Mouse (Mus musculus): ENCODE data around the gene Hoxa9.
A peak's percentile ranks its signal among the peaks of the same experiment; 100 is the strongest.

The Hoxa9 gene

DNA sequence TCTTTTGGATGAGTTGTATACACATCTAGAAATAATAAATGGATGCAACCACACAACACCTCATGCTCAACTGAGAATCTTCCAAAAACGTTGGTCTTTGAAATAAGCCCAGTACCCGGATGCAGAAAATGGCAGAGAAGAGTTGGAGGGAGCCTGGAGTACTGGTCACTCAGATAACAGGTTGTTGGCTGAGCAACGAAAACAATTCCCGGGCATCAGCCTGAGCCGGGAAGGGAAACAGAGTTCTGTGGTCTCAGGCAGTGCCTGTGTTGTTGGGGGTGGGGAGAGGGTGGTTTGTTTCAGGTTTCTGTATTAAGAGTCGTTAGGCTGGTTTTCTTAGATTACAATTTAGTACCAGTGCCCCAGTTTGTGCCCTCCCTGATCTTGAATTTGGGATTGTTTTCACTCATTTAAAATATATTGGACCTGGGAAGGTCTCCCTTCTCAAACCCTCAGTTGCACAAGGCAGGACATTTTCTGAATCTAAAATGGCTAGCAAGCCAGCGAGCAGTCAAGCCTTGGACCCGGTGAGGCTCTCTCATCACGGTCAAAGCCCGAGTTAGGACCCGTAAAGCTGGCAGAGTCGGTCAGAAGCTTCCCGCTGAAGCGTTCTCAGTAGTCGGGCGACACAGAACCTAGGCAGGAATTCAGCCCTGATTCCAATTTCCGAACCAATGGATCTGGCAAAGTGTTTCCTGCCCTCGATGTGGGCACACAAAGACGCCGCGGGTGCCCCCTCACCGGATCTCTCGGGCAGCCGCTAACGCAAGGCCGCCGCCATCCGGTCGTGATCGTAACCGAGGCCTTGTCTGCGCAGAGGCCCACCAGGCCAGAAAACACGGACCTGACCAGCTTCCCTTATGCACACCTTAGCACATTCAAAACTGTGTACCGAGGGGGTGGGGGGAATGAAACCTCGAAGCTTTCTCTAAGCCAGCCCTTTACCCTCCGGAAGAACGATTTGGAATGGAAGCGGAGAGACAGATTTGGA is 2.1 kb downstream of the Hoxa9 start:
- no peak for DNase-seq (ENCODE audit: low spot score in 2 of 2)

DNA sequence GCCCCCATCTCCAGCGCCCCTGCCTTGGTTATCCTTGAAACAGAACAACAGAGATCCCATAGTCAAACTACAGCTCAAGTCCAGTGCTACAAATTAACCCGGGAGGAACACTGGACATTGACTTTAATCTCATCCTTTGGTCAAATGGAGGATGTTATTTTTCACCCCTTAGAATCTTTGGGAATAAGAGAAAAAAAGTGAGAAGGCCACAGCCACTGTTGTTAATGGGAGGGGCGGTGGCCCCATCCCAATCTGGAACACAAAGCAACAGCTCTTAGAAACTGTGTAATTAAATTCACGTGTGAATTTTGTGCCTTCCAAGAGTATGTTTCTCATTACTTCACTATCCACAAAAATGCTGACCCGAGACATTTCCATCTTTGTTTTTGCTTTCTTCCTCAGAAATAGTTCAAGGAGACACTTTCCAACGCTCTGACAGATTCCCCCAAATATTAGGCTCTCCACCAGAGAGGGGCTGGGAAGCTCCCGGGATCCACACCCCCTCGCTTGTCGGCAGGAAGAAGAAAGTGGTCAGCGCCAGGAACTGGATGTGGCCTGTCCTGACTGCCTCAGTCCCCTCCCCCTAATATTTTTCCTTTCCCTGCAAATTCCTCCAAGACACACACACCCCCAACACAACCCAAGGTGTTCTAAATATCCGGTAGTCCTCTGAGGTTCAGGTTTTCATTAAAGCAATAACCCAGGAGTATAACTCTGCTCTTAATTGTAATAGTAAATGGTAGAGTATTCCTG is 3.2 kb downstream of the Hoxa9 start:
- DNase-seq (ENCODE audit: low spot score in 2 of 2), result no peak

- DNase-seq (ENCODE audit: low spot score in 2 of 2), result no peak
These were observed 4.2 kb downstream of the Hoxa9 start for GRCm38 (mm10) chr6:52226569-52227257.

DNA sequence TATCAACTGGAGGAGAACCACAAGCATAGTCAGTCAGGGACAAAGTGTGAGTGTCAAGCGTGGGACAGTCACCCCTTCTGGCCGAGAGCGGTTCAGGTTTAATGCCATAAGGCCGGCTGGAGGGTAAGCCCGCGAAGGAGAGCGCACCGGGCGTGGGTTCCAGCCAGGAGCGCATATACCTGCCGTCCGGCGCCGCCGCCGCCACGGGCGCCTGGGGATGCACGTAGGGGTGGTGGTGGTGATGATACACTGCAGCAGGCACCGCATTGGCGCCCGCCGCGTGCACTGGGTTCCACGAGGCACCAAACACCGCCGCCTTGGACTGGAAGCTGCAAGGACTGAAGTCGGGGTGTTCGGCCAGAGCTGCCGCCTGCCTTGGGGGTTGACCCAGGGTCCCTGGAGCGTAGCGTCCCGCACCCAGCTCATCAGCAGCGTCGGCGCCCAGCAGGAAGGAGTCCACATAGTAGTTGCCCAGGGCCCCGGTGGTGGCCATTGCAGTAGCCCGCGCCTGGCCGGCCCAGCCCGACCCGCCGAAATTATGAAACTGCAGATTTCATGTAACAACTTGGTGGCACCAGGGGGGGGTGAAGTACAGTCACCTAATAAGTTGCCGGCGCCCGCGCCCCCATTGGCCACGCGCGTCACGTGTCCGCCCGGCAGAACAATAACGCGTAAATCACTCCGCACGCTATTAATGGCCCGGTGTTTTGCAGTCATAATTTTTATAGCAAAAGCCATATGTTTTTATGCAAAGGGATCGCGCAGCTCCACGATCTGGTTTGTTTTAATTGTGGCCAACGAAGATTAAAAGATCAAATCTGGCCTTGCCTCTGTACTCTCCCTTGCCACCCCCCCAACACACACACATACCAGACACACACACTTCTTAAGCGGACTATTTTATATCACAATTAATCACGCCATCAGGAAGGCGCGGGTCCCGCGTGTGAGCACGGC is 5.0 kb downstream of the Hoxa9 start:
- DNase-seq (ENCODE audit: low spot score in 2 of 2), result no peak

GRCm38 (mm10) chr6:52224895-52225611 is 5.8 kb downstream of the Hoxa9 start:
- no peak for DNase-seq (ENCODE audit: low spot score in 2 of 2)

- DNase-seq (ENCODE audit: low spot score in 2 of 2), result no peak
These were observed 6.7 kb downstream of the Hoxa9 start for GRCm38 (mm10) chr6:52223939-52224760.

DNA sequence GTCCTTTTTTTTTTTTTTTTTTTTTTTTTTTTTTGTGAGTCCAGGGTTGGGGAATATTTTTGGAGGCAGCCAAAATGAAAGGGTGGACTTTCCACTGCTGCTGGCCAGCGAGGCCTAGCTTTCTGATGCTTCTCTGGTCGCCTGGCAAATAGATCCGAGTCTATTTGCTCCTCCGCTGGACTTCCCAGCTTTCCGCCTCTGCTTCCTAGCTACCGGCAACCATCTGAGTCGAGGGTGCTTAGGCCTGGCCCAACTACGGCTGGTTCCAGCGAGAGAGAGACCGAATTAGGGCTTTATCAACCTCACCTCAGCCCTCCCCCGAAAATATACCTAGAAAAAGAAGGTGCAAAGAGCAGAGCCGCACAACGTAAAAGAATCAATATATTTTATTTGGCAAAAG is 8.2 kb downstream of the Hoxa9 start:
- DNase-seq (ENCODE audit: low spot score in 2 of 2), result no peak

DNA sequence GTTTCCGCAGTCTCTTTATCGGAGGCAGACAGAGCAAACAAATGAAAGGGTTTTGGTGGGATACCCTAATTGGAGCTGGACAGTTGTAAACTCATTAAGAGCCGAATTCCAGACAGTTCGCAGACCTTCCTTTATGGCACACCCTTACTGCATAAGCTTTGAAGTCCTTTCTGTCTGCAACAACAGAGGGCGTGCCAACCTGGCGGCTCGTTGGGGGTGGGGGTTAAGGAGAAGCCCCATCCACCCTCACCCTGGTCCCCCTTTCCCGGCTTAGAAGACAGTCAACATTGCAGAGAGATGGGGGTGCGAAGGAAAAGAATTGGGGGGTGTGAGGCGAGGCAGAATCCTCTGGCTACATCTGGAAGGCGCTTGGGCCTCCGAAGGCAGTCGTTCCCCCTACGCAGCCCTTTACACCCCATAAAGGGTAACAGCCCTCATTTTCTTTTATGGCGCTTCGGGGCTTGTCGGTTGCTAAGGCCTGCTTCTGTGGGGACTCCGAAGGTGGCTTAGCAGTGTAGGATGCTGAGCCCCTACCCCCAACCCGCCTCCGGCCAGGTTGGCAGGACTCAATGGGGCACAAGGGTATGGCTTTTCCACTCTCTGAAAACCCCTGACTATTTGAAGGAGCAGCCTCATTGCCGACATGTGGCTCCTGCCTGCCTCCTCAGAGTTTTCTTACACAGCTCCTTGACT is 8.8 kb downstream of the Hoxa9 start:
- DNase-seq (ENCODE audit: low spot score in 2 of 2), result no peak

DNA sequence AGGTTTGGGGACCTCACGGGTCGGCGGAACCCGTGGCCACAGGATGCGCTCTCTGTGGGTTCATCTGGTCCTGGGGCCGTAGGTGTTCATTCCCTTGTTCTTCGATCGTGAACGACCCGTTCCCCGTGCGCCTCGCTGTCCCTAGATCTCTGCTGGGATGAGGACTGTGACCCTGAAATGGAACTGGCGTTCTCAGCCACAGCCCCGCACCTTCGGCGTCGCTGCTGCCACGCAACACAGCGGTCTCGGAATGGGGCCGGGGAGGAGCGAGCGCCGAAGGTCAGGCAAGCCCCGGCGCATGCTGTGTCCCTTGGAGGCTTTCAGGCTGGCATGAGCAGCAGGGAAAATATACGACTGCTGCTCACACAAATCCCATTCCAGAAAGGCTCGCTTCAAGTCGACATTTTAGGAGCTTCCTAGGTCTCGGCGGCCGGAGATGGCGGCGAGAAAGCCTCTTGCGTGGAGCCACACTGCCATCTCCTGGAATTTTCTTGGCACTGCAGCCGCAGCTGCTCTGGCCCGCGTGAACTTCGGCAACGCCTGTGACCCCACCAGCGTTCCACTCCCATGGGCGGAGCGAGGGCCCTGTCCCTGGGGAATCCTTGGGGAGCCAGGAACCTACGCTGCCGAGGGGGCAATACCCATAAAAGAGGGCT is 9.4 kb downstream of the Hoxa9 start, which contains the start of gene Hoxa7:
Gene Hoxa7, minus strand, starts transcription at position 518 of the 656 bp plus-strand sequence.
- DNase-seq (ENCODE audit: low spot score in 2 of 2), result peak; percentile 56 to 66

DNA sequence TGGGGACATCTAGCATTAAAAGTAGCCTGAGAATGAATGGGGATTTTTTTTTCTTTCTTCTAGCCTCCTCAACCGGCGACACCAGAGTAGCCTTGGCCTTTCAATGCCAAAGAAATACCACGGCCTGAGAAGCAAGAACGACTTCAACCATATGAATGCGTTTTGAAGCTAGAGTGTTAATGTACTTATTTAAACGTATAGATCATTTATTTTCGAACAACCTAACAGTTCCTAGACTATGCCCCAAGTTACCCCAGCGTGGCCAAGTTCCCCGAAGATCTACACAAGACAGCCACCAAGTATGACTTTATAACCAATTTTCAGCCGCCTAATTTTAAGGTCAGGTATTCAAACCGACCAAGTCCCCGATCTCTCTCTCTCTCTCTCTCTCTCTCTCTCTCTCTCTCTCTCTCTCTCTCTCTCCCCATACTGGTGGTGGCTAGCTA is 10.0 kb downstream of the Hoxa9 start:
- DNase-seq (ENCODE audit: low spot score in 2 of 2), result no peak

DNA sequence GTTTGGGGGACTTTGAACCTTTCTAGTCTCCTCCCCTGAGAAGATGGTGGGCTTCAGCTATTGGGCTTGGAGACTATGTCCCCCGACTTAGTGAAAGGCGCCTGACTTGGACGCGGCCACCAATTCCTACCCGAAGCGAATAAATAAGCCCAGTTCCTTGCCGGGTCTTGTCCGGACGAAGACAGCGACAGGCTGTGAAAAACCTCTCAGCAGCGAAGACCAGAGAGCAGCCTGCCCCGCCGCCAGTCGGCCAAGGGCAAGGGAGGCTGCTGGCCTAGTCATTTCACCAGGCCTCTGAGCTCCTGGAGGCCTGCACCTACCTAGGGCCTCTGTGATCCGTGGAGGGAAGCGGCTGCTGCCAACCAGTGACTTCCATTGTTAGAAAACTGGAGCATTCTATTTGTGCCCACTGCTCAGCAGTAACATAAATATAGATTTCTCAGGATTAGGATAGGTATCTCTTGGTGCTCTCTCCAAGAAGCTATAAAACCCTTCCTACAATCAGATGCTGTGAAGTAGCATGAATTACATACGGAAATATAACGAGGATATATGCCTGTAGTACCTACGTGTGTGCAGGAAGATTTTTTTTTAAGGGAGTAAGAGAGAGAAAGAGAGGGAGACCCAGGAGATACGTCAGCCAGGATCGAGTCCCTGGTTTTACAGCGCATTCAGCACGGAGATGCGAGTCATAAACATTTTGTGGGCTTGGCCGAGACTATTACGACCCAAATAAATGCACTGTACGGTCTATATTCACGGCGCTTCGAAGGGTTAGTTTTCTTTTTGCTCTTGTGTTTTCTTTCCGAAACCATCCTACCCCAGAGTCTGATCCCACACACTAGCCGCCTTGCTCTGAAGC is 10.7 kb downstream of the Hoxa9 start:
- no peak for DNase-seq (ENCODE audit: low spot score in 2 of 2)

DNA sequence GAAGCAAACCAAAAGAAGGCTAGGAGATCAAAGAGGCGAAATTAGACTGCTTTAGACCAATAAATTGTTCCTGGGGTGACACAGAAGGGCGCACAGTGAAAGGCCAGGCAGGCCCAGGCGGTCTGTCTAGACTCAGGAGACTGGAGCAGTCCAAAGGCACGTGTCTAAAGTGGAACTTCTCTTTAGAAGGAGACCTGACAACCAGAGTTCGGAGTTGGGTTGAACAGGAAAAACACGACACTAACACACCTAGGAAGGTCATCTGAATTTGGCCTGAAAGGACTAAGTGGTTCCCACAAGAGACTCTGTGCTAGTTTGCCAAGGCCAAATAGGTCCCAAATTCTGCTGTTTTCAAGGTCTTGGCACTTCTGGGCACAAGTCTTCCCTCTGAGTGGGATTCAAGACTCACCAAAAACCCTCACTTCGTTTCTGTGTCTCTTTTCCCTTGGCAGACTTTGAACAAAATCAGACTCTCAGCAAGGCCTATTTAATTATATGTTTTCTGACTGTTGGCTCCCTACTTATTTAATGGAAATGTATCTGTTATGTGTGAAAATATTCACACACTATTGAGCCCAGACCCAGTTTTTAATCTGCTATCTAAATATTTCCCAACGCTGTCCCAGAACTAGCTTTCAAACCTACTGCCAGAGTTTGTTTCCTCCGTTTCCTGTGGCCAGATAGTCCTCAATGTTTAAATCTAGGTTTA is 11.5 kb downstream of the Hoxa9 start:
- no peak for DNase-seq (ENCODE audit: low spot score in 2 of 2)

GRCm38 (mm10) chr6:52218643-52219215 is 12.2 kb downstream of the Hoxa9 start:
- DNase-seq (ENCODE audit: low spot score in 2 of 2), result no peak

GRCm38 (mm10) chr6:52217895-52218642 is 12.8 kb downstream of the Hoxa9 start:
- no peak for DNase-seq (ENCODE audit: low spot score in 2 of 2)

DNA sequence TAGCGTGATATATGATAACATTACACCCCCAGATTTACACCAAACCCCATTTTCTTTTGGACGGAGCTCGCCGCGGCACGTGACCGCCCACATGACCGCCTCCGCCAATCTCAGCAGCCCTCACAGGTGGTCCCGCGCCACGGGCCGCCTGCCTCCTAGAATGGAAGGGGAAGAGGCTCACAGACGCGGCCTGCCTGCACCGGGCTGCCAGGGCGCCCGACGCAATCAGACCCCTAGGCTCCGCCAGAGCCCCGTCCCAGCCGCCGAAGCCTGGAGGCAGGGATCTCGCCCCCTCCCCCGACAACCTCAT is 13.5 kb downstream of the Hoxa9 start:
- DNase-seq (ENCODE audit: low spot score in 2 of 2), result peak; percentile 32 to 40
